Mouse (Mus musculus): ENCODE results near the gene Cdk20.

- no peak for TF ChIP-seq UBTF (IDR thresholded peaks at IDR 0.05; ENCODE audit: low read depth, low read length)
- no peak for TF ChIP-seq NRF1 (IDR thresholded peaks at IDR 0.05; ENCODE audit: low read depth, low read length)
Measured at GRCm38 (mm10) chr13:64422607-64422957, 9.5 kb upstream of the Cdk20 start.
